Mouse (Mus musculus) MEL (cell line): ENCODE data around the gene Lhx1. TPM values are rescaled to one million over a fixed set of nuclear protein-coding genes. Genes with fewer than 3 reads are reported as not detected.

Experiments
- DNase-seq: peaks from one replicate; pipeline ENCODE4 v3.0.0; 2011; ENCODE audit warnings: low read depth, low spot score
- H3K27ac ChIP-seq: 2 replicates; pipeline ENCODE4 v1.5.1; 2012; ENCODE audit warnings: low read depth, mild to moderate bottlenecking, control low read depth, low read length, moderate library complexity; ENCODE audit not compliant: control insufficient read depth
- H3K27me3 ChIP-seq, 2 experiments: fragments of 150-350 bp in 1 of 2; sonication (generic) in 1 of 2; 2 replicates each; pipeline ENCODE4 v1.6.1; 2012; ENCODE audit warnings: low read length in 2 of 2, mild to moderate bottlenecking in 2 of 2, improper control_type of control experiment in 1 of 2, moderate library complexity in 1 of 2; ENCODE audit not compliant: insufficient read depth in 2 of 2, control insufficient read depth in 1 of 2
- H3K36me3 ChIP-seq, 2 experiments: 2 replicates each; pipeline ENCODE4 v1.6.1; 2012 to 2014; ENCODE audit warnings: low read length in 2 of 2, improper control_type of control experiment in 1 of 2, inconsistent platforms in 1 of 2, mild to moderate bottlenecking in 1 of 2; ENCODE audit not compliant: insufficient read depth in 2 of 2, control insufficient read depth in 1 of 2
- H3K4me1 ChIP-seq, 2 experiments: fragments of 150-350 bp in 1 of 2; sonication (generic) in 1 of 2; 2 replicates each; pipeline ENCODE4 v1.6.1; 2012; ENCODE audit warnings: low read length in 2 of 2, improper control_type of control experiment in 1 of 2, mild to moderate bottlenecking in 1 of 2; ENCODE audit not compliant: insufficient read depth in 2 of 2, control insufficient read depth in 1 of 2
- H3K4me3 ChIP-seq, 2 experiments: fragments of 150-350 bp in 1 of 2; sonication (generic) in 1 of 2; 2 replicates each; pipeline ENCODE4 v1.5.1; 2012; ENCODE audit warnings: low read depth in 2 of 2, low read length in 2 of 2, mild to moderate bottlenecking in 2 of 2, moderate library complexity in 2 of 2, control low read depth in 1 of 2, improper control_type of control experiment in 1 of 2; ENCODE audit not compliant: control insufficient read depth in 1 of 2, insufficient read depth in 1 of 2
- H3K79me2 ChIP-seq: 2 replicates; pipeline ENCODE4 v1.6.1; 2012; ENCODE audit warnings: mild to moderate bottlenecking, low read length, moderate library complexity; ENCODE audit not compliant: control insufficient read depth, poor library complexity, insufficient read depth
- H3K9ac ChIP-seq: 2 replicates; pipeline ENCODE4 v1.6.1; 2012; ENCODE audit warnings: low read depth, mild to moderate bottlenecking, control low read depth, low read length, moderate library complexity; ENCODE audit not compliant: control insufficient read depth, poor library complexity, severe bottlenecking
- H3K9me3 ChIP-seq: fragments of 150-350 bp; sonication (generic); replicated peaks from 2 replicates; pipeline ENCODE4 v1.6.1; 2012; ENCODE audit warnings: mild to moderate bottlenecking, low read length, improper control_type of control experiment, moderate library complexity; ENCODE audit not compliant: insufficient read depth
- BHLHE40 ChIP-seq: IDR thresholded peaks from 2 replicates; pipeline ENCODE4 v1.6.1; 2012; ENCODE audit warnings: low read depth, mild to moderate bottlenecking, inconsistent platforms, low read length, improper control_type of control experiment, borderline replicate concordance
- CHD2 ChIP-seq: IDR thresholded peaks from 2 replicates; pipeline ENCODE4 v1.6.1; 2011; ENCODE audit warnings: low read length, improper control_type of control experiment
- CTCF ChIP-seq, 3 experiments: IDR thresholded peaks in 2 of 3; conservative IDR thresholded peaks in 1 of 3; 2 replicates each; pipeline ENCODE4 v1.5.1; 2011 to 2012; ENCODE audit warnings: low read length in 3 of 3, low read depth in 2 of 3, mild to moderate bottlenecking in 2 of 3, improper control_type of control experiment in 1 of 3, inconsistent platforms in 1 of 3, mixed read lengths in 1 of 3, moderate library complexity in 1 of 3; ENCODE audit not compliant: control insufficient read depth in 1 of 3, insufficient read depth in 1 of 3, poor library complexity in 1 of 3, severe bottlenecking in 1 of 3
- E2F4 ChIP-seq: IDR thresholded peaks from 2 replicates; pipeline ENCODE4 v1.6.1; 2011; ENCODE audit warnings: low read depth, low read length, improper control_type of control experiment, borderline replicate concordance
- EP300 ChIP-seq, 2 experiments: IDR thresholded peaks; 2 replicates each; pipeline ENCODE4 v1.6.1; 2011; ENCODE audit warnings: improper control_type of control experiment in 2 of 2, low read length in 2 of 2, low read depth in 1 of 2, mild to moderate bottlenecking in 1 of 2
- ETS1 ChIP-seq: IDR thresholded peaks from 2 replicates; pipeline ENCODE4 v1.6.1; 2012; ENCODE audit warnings: low read depth, mild to moderate bottlenecking, inconsistent platforms, low read length, improper control_type of control experiment, moderate library complexity
- GABPA ChIP-seq: IDR thresholded peaks from 2 replicates; pipeline ENCODE4 v1.6.1; 2012; ENCODE audit warnings: low read depth, mild to moderate bottlenecking, inconsistent platforms, low read length, improper control_type of control experiment, moderate library complexity
- GATA1 ChIP-seq: IDR thresholded peaks from 2 replicates; pipeline ENCODE4 v1.6.1; 2011; ENCODE audit warnings: low read depth, low read length, improper control_type of control experiment
- HCFC1 ChIP-seq: IDR thresholded peaks from 2 replicates; pipeline ENCODE4 v1.6.1; 2012; ENCODE audit warnings: low read depth, mild to moderate bottlenecking, inconsistent platforms, low read length, improper control_type of control experiment, moderate library complexity
- JUND ChIP-seq: IDR thresholded peaks from 2 replicates; pipeline ENCODE4 v1.6.1; 2011; ENCODE audit warnings: low read depth, mild to moderate bottlenecking, improper control_type of control experiment, low read length
- KAT2A ChIP-seq: conservative IDR thresholded peaks from 2 replicates; pipeline ENCODE4 v1.6.1; 2012; ENCODE audit warnings: low read depth, low read length, improper control_type of control experiment, inconsistent platforms
- MAX ChIP-seq: IDR thresholded peaks from 2 replicates; pipeline ENCODE4 v1.6.1; 2011; ENCODE audit warnings: low read length, improper control_type of control experiment
- MAZ ChIP-seq: IDR thresholded peaks from 2 replicates; pipeline ENCODE4 v1.6.1; 2012; ENCODE audit warnings: low read depth, mild to moderate bottlenecking, inconsistent platforms, low read length, improper control_type of control experiment
- MYB ChIP-seq: IDR thresholded peaks from 2 replicates; pipeline ENCODE4 v1.6.1; 2011; ENCODE audit warnings: mild to moderate bottlenecking, low read depth, low read length, improper control_type of control experiment
- NELFE ChIP-seq: IDR thresholded peaks from 2 replicates; pipeline ENCODE4 v1.6.1; 2011; ENCODE audit warnings: low read depth, low read length, improper control_type of control experiment
- POLR2A ChIP-seq, 2 experiments: IDR thresholded peaks; 2 replicates each; pipeline ENCODE4 v1.6.1; 2011 to 2012; ENCODE audit warnings: low read length in 2 of 2, mild to moderate bottlenecking in 2 of 2, control low read depth in 1 of 2, improper control_type of control experiment in 1 of 2, low read depth in 1 of 2, moderate library complexity in 1 of 2; ENCODE audit not compliant: control insufficient read depth in 1 of 2, insufficient read depth in 1 of 2, poor library complexity in 1 of 2
- POLR2AphosphoS2 ChIP-seq: IDR thresholded peaks from 2 replicates; pipeline ENCODE4 v1.6.1; 2011; ENCODE audit warnings: low read length, improper control_type of control experiment
- POLR2AphosphoS5 ChIP-seq: IDR thresholded peaks from 2 replicates; pipeline ENCODE4 v1.6.1; 2012; ENCODE audit warnings: low read depth, borderline replicate concordance, mild to moderate bottlenecking, inconsistent platforms, low read length, moderate library complexity, mixed read lengths
- RCOR1 ChIP-seq: IDR thresholded peaks from 2 replicates; pipeline ENCODE4 v1.6.1; 2012; ENCODE audit warnings: low read depth, mild to moderate bottlenecking, inconsistent platforms, low read length, improper control_type of control experiment
- SMC3 ChIP-seq: IDR thresholded peaks from 2 replicates; pipeline ENCODE4 v1.6.1; 2011; ENCODE audit warnings: low read depth, low read length, improper control_type of control experiment
- TAL1 ChIP-seq: IDR thresholded peaks from 2 replicates; pipeline ENCODE4 v1.6.1; 2012; ENCODE audit warnings: mild to moderate bottlenecking, inconsistent platforms, low read length, moderate library complexity, mixed read lengths
- TBP ChIP-seq: IDR thresholded peaks from 2 replicates; pipeline ENCODE4 v1.8.0; 2011; ENCODE audit warnings: low read depth, low read length, improper control_type of control experiment
- TCF12 ChIP-seq: IDR thresholded peaks from 2 replicates; pipeline ENCODE4 v1.6.1; 2014; ENCODE audit warnings: low read depth, mild to moderate bottlenecking, inconsistent platforms, low read length, improper control_type of control experiment, moderate library complexity
- USF1 ChIP-seq: IDR thresholded peaks from 2 replicates; pipeline ENCODE4 v1.6.1; 2014; ENCODE audit warnings: low read depth, mild to moderate bottlenecking, inconsistent platforms, low read length, improper control_type of control experiment, moderate library complexity
- USF2 ChIP-seq, 2 experiments: IDR thresholded peaks; 2 replicates each; pipeline ENCODE4 v1.6.1; 2011 to 2012; ENCODE audit warnings: improper control_type of control experiment in 2 of 2, low read length in 2 of 2, borderline replicate concordance in 1 of 2, inconsistent platforms in 1 of 2, low read depth in 1 of 2, mild to moderate bottlenecking in 1 of 2; ENCODE audit not compliant: insufficient read depth in 1 of 2
- ZC3H11A ChIP-seq: IDR thresholded peaks from 2 replicates; pipeline ENCODE4 v1.6.1; 2012; ENCODE audit warnings: low read depth, mild to moderate bottlenecking, inconsistent platforms, low read length, improper control_type of control experiment
- ZMIZ1 ChIP-seq: IDR thresholded peaks from 2 replicates; pipeline ENCODE4 v1.6.1; 2012; ENCODE audit warnings: low read depth, mild to moderate bottlenecking, inconsistent platforms, low read length, improper control_type of control experiment, moderate library complexity
- ZNF384 ChIP-seq: IDR thresholded peaks from 2 replicates; pipeline ENCODE4 v1.6.1; 2012; ENCODE audit warnings: low read depth, mild to moderate bottlenecking, inconsistent platforms, low read length, improper control_type of control experiment
- polyA plus RNA-seq, 2 experiments: library from polyadenylated mRNA; stranded (reverse) in 1 of 2; unstranded in 1 of 2; fragments of >175 nt in 1 of 2; fragments of >200 nt in 1 of 2; gene quantifications; 2 replicates each; pipeline versions ENCODE4 v1.2.1 to v1.2.4; 2012; ENCODE audit warnings: low replicate concordance in 2 of 2, low read depth in 1 of 2; ENCODE audit not compliant: insufficient read length in 2 of 2, insufficient read depth in 1 of 2, missing spikeins in 1 of 2
- total RNA-seq: library from RNA; depleted of rRNA; stranded (reverse); fragments of 300-350 nt; gene quantifications from 2 replicates; pipeline ENCODE4 v1.2.3, GENCODE M21; 2012

Gene Lhx1
- total and polyA plus RNA-seq, 3 experiments: not detected

DNA sequence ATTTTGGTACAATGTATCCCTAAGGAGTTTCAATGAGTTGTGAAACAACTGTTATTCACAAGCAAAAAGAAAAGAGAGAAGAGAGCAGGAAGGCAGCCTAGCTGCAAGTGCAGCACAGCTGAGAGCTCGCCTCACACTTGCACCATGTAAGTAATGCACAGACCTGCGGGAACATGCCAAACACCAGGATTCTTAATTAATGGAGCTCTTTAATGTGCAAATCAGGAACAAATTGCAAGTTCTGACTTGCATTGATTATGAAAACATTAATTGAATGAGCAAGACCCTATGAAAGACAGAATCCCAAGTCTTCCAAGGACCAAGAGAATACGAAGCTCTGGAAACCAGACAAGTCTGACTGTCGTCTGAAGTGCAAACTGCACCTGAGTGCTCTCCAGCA lies 29.6 kb downstream of the Lhx1 start:
- no peak overlapping the region for H3K4me3 ChIP-seq
- DNase-seq: no peak
- peaks cover 16% of the 10 kb centered on the region; the same call in 1 of the 2 replicates for H3K79me2 ChIP-seq
- H3K27me3 ChIP-seq: no peaks in the 10 kb centered on the region
- H3K27ac ChIP-seq: no peak overlapping the region
- TF ChIP-seq ZNF384 (no peak), CHD2 (no peak), CTCF (IDR thresholded peaks at IDR 0.05 in 2 of 3, conservative IDR thresholded peaks at IDR 0.05 in 1 of 3; ENCODE audit: control insufficient read depth in 1 of 3, insufficient read depth in 1 of 3, low read depth in 2 of 3, low read length in 3 of 3, poor library complexity in 1 of 3, severe bottlenecking in 1 of 3) (no peak), TBP (no peak), RCOR1 (no peak), EP300 (IDR thresholded peaks at IDR 0.05; ENCODE audit: low read depth in 1 of 2, low read length in 2 of 2) (no peak), MYB (no peak), POLR2AphosphoS2 (no peak), GABPA (no peak), MAX (no peak), MAZ (no peak), JUND (no peak), POLR2AphosphoS5 (no peak), TCF12 (no peak), ZC3H11A (no peak), BHLHE40 (no peak), GATA1 (no peak), E2F4 (no peak), ETS1 (no peak), TAL1 (no peak)
- H3K4me1 ChIP-seq: no peaks in the 10 kb centered on the region
- no peaks in the 10 kb centered on the region for H3K9me3 ChIP-seq
- H3K9ac ChIP-seq: no peak overlapping the region
- H3K36me3 ChIP-seq: peaks cover 0 to 53% of the 10 kb centered on the region in 2 experiments; a peak in 2 of 4 replicates

DNA sequence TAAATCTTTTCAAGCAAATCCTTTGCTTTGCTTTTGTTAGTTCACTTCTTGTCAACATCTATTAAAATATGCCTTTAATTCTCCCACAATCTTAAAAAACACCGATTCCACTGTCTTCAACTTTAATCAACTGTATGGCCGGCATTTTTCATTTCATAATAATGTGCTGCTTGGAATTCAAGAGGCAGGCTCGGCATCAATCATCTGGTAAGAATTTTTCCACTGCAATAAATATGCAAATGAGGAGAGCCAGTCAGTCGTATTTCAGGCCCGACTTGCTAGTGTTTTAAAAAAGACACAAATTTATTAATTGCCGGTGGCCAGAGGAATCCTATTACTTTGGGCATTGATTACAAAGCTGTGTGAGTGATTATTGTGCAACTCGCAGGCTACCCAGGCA lies 43.7 kb downstream of the Lhx1 start:
- H3K36me3 ChIP-seq: peaks cover 8 to 33% of the 10 kb centered on the region in 2 experiments
- no peaks in the 10 kb centered on the region for H3K27me3 ChIP-seq
- H3K9ac ChIP-seq: no peak overlapping the region
- H3K4me3 ChIP-seq: no peak overlapping the region
- H3K79me2 ChIP-seq: peaks cover 29% of the 10 kb centered on the region
- peaks cover 12 to 20% of the 10 kb centered on the region in 2 experiments for H3K4me1 ChIP-seq
- H3K9me3 ChIP-seq: no peaks in the 10 kb centered on the region
- no peak for DNase-seq
- H3K27ac ChIP-seq: no peak overlapping the region
- TF ChIP-seq ZMIZ1: no peak
- TF ChIP-seq RCOR1: no peak
- no peak for TF ChIP-seq USF2 (IDR thresholded peaks at IDR 0.05; ENCODE audit: borderline replicate concordance in 1 of 2, insufficient read depth in 1 of 2, low read depth in 1 of 2, low read length in 2 of 2)
- no peak for TF ChIP-seq MAZ
- no peak for TF ChIP-seq POLR2A (IDR thresholded peaks at IDR 0.05; ENCODE audit: control insufficient read depth in 1 of 2, insufficient read depth in 1 of 2, low read depth in 1 of 2, low read length in 2 of 2, poor library complexity in 1 of 2)
- no peak for TF ChIP-seq HCFC1
- no peak for TF ChIP-seq SMC3
- TF ChIP-seq KAT2A: no peak
- no peak for TF ChIP-seq TAL1
- no peak for TF ChIP-seq ETS1
- TF ChIP-seq NELFE: no peak
- TF ChIP-seq USF1: no peak
- no peak for TF ChIP-seq CHD2
- no peak for TF ChIP-seq MAX
- TF ChIP-seq TBP: no peak
- TF ChIP-seq, all 39 proteins: peak for 0
